Mouse (Mus musculus) lung, embryonic 15.5 days (tissue): ENCODE measurements around the gene Rps27l. TPM values are rescaled to one million over a fixed set of nuclear protein-coding genes. Genes with fewer than 3 reads are reported as not detected.

ENCODE experiments used
- ATAC-seq: fragments of 200-750 bp; cut with Nextera tagmentation; 2 replicates; pipeline ENCODE4 v1.8.0; 2017; ENCODE audit warnings: moderate number of reproducible peaks, borderline replicate concordance; ENCODE audit not compliant: low FRiP score, low TSS enrichment; ENCODE audit errors: extremely low read depth
- H3K27ac ChIP-seq: fragments of 300-500 bp; sonication (generic); 2 replicates; pipeline ENCODE4 v1.5.1; 2015; ENCODE audit warnings: moderate library complexity, mild to moderate bottlenecking, inconsistent platforms
- H3K27me3 ChIP-seq: fragments of 300-500 bp; sonication (generic); 2 replicates; pipeline ENCODE4 v1.6.1; 2015; ENCODE audit warnings: inconsistent platforms
- H3K36me3 ChIP-seq: fragments of 300-500 bp; sonication (generic); 2 replicates; pipeline ENCODE4 v1.6.1; 2015; ENCODE audit warnings: inconsistent platforms
- H3K4me1 ChIP-seq: fragments of 300-500 bp; sonication (generic); 2 replicates; pipeline ENCODE4 v1.6.1; 2015; ENCODE audit warnings: inconsistent platforms
- H3K4me2 ChIP-seq: fragments of 300-500 bp; sonication (generic); 2 replicates; pipeline ENCODE4 v1.6.1; 2015; ENCODE audit warnings: inconsistent platforms, mild to moderate bottlenecking, moderate library complexity
- H3K4me3 ChIP-seq: fragments of 300-500 bp; sonication (generic); 2 replicates; pipeline ENCODE4 v1.5.1; 2015; ENCODE audit warnings: mild to moderate bottlenecking, inconsistent platforms
- H3K9ac ChIP-seq: fragments of 300-500 bp; sonication (generic); 2 replicates; pipeline ENCODE4 v1.6.1; 2015; ENCODE audit warnings: inconsistent platforms
- H3K9me3 ChIP-seq: fragments of 300-500 bp; sonication (generic); 2 replicates; pipeline ENCODE4 v1.6.1; 2016; ENCODE audit warnings: inconsistent platforms
- WGBS: fragments of 180-500 bp; shearing (Covaris S2); methylation state at CpG from one replicate; pipeline ENCODE4 v1.1.7; 2015; 5-methylcytosine and 5-hydroxymethylcytosine counted together
- polyA plus RNA-seq: library from polyadenylated mRNA; unstranded; fragments of >200 nt; fragmentation: Nextera tagmentation; extraction: Ambion mirVana; gene quantifications from 2 replicates; pipeline ENCODE4 v1.2.1, GENCODE M21; 2015

The Rps27l gene
- polyA plus RNA-seq, 1 experiment from 2014 or later = 602 TPM

DNA sequence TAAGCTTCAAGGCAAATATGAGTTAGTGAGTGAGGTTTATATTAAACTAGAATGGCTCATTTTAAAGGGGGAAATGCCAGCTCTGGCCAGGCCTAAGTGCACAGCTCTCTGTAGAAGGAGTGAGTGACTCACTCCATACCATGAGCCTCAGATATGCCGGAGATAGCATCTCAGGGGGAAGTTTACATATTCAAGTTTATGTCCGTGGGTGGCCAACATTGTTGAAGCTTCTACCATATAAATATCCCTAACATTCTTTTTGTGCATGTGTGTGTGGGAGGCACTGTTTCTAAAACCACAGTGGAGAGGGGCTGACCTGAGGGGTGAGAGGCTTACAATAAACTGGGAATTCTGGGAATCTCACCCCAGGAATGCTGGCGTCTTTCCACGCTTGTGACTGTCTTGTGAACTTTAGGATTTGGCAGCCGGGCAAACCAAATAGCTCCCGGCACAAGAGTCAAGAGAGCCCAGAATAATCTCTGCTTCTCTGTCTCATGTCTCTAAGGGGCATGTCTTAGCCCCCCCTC is 43.1 kb downstream of the Rps27l start:
- Histone ChIP-seq H3K4me3 (no peak overlapping the region), H3K27ac (peak overlapping the region; percentile 95), H3K9ac (no peak overlapping the region), H3K36me3 (no peaks in the 10 kb centered on the region), H3K4me1 (peaks cover 45% of the 10 kb centered on the region), H3K27me3 (no peaks in the 10 kb centered on the region), H3K4me2 (peak overlapping the region; percentile 7; the same call in 1 of the 2 replicates), H3K9me3 (no peaks in the 10 kb centered on the region)
- peak; percentile 82 for ATAC-seq
- under 1% methylated on average over 6 of the region's 6 CpGs for WGBS

GRCm38 (mm10) chr9:66989581-66989980 is 43.7 kb downstream of the Rps27l start:
- Histone ChIP-seq H3K4me1 (peaks cover 45% of the 10 kb centered on the region), H3K27ac (peak overlapping the region; percentile 95), H3K27me3 (no peaks in the 10 kb centered on the region), H3K36me3 (no peaks in the 10 kb centered on the region), H3K4me2 (no peak overlapping the region; the same call in 1 of the 2 replicates), H3K9ac (no peak overlapping the region), H3K4me3 (no peak overlapping the region), H3K9me3 (no peaks in the 10 kb centered on the region)
- 42% methylated on average over 6 of the region's 6 CpGs for WGBS
- no peak for ATAC-seq

GRCm38 (mm10) chr9:66990046-66990445 is 44.2 kb downstream of the Rps27l start:
- Histone ChIP-seq H3K9me3 (no peaks in the 10 kb centered on the region), H3K4me2 (no peak overlapping the region), H3K9ac (no peak overlapping the region), H3K36me3 (no peaks in the 10 kb centered on the region), H3K4me3 (no peak overlapping the region), H3K4me1 (peaks cover 45% of the 10 kb centered on the region), H3K27ac (peak overlapping the region; percentile 95), H3K27me3 (no peaks in the 10 kb centered on the region)
- ATAC-seq = no peak
- 82% methylated on average over 5 of the region's 5 CpGs for WGBS

- WGBS = 50% methylated on average over 9 of the region's 9 CpGs
- H3K36me3 ChIP-seq = no peaks in the 10 kb centered on the region
- no peak overlapping the region for H3K4me3 ChIP-seq
- H3K9ac ChIP-seq = no peak overlapping the region
- ATAC-seq = no peak
- H3K27ac ChIP-seq = peak overlapping the region; percentile 38
- no peak overlapping the region for H3K4me2 ChIP-seq
- no peaks in the 10 kb centered on the region for H3K9me3 ChIP-seq
- no peaks in the 10 kb centered on the region for H3K27me3 ChIP-seq
- peaks cover 45% of the 10 kb centered on the region for H3K4me1 ChIP-seq
Measured at GRCm38 (mm10) chr9:66991021-66991749, 45.3 kb downstream of the Rps27l start.

DNA sequence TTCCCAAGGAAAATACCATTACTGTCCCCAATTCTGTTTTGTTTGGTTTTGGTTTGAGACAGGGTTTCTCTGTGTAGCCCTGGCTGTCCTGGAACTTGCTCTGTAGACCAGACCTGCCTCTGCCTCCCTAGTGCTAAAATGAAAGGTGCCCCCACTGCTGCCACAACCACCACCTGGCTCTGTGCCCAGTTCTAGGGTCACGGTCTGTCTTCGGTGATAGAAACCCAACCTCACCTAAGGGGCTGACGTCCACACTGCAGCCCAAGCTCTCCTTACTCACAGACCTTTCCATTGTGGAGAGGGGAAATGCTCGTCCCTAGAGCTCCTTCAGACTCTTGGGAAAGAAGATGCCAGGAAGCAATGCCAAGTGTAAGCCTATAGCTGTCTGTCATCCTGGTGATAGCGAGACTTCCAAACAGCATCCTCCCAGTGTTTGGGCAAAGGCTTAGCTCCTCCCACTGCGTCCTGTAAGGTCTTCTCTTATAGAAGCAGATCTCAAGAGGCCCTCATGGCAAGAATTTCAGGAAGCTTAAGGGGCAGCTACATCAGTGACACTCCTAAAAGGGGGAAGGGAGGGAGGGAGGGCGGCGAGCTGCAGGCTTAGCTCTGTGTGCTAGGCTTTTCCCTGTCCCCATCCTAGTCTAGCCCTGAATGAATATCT is 46.0 kb downstream of the Rps27l start:
- 38% methylated on average over 8 of the region's 8 CpGs for WGBS
- no peak overlapping the region for H3K9ac ChIP-seq
- no peaks in the 10 kb centered on the region for H3K9me3 ChIP-seq
- no peak overlapping the region for H3K4me3 ChIP-seq
- no peaks in the 10 kb centered on the region for H3K36me3 ChIP-seq
- no peaks in the 10 kb centered on the region for H3K27me3 ChIP-seq
- peak overlapping the region; percentile 38 for H3K27ac ChIP-seq
- no peak overlapping the region for H3K4me2 ChIP-seq
- no peak for ATAC-seq
- peaks cover 45% of the 10 kb centered on the region for H3K4me1 ChIP-seq

Other genes starting within 250 kb of the Rps27l start
- 1.8 and 2.7 TPM in 2 replicates for gene Car12, start 232.4 kb upstream of the Rps27l start, polyA plus RNA-seq
- gene Aph1b, start 150.6 kb upstream of the Rps27l start, polyA plus RNA-seq = 6.4 and 8.2 TPM in 2 replicates
- 0.44 and 0.92 TPM in 2 replicates for gene Gm10647, start 149.0 kb upstream of the Rps27l start, polyA plus RNA-seq
- gene Aph1c, start 111.4 kb upstream of the Rps27l start, polyA plus RNA-seq = 3.5 and 5.3 TPM in 2 replicates
- gene Rab8b, start 26.4 kb upstream of the Rps27l start, polyA plus RNA-seq = 24.2 and 30.1 TPM in 2 replicates
- gene Lactb, start 29.4 kb downstream of the Rps27l start, polyA plus RNA-seq = 6.7 and 7.2 TPM in 2 replicates
- gene Tpm1, start 103.3 kb downstream of the Rps27l start, polyA plus RNA-seq = 747 and 774 TPM in 2 replicates